Mouse (Mus musculus) embryonic facial prominence, embryonic 12.5 days (tissue): ENCODE results near the gene Nutf2-ps1. TPM values are rescaled to one million over a fixed set of nuclear protein-coding genes. Genes with fewer than 3 reads are reported as not detected.

ENCODE experiments used
- ATAC-seq: fragments of 200-750 bp; cut with Nextera tagmentation; 2 replicates; pipeline ENCODE4 v1.8.0; 2017; ENCODE audit not compliant: insufficient number of reproducible peaks, insufficient read depth, low FRiP score, low TSS enrichment
- H3K27ac ChIP-seq: fragments of 300-500 bp; sonication (generic); 2 replicates; pipeline ENCODE4 v1.5.1; 2016; ENCODE audit warnings: mild to moderate bottlenecking
- H3K27me3 ChIP-seq: fragments of 300-500 bp; sonication (generic); 2 replicates; pipeline ENCODE4 v1.6.1; 2016; ENCODE audit warnings: mild to moderate bottlenecking, moderate library complexity
- H3K36me3 ChIP-seq: fragments of 300-500 bp; sonication (generic); 2 replicates; pipeline ENCODE4 v1.6.1; 2016; ENCODE audit warnings: mild to moderate bottlenecking
- H3K4me1 ChIP-seq: fragments of 300-500 bp; sonication (generic); 2 replicates; pipeline ENCODE4 v1.6.1; 2016
- H3K4me2 ChIP-seq: fragments of 300-500 bp; sonication (generic); replicated peaks from 2 replicates; pipeline ENCODE4 v1.6.1; 2016; ENCODE audit warnings: mild to moderate bottlenecking, moderate library complexity
- H3K4me3 ChIP-seq: fragments of 300-500 bp; sonication (generic); 2 replicates; pipeline ENCODE4 v1.5.1; 2016; ENCODE audit warnings: mild to moderate bottlenecking
- H3K9ac ChIP-seq: fragments of 300-500 bp; sonication (generic); 2 replicates; pipeline ENCODE4 v1.6.1; 2016; ENCODE audit warnings: mild to moderate bottlenecking, moderate library complexity
- H3K9me3 ChIP-seq: fragments of 300-500 bp; sonication (generic); 2 replicates; pipeline ENCODE4 v1.6.1; 2016; ENCODE audit warnings: mild to moderate bottlenecking, moderate library complexity
- WGBS: fragments of 180-500 bp; shearing (Covaris S2); methylation state at CpG from one replicate; pipeline ENCODE4 v1.1.7; 2016; 5-methylcytosine and 5-hydroxymethylcytosine counted together
- polyA plus RNA-seq: library from polyadenylated mRNA; unstranded; fragments of >200 nt; fragmentation: Nextera tagmentation; extraction: Ambion mirVana; gene quantifications from 2 replicates; pipeline ENCODE4 v1.2.1, GENCODE M21; 2016

Gene Nutf2-ps1
- polyA plus RNA-seq, 1 experiment from 2014 or later: 399 TPM

- Histone ChIP-seq H3K27ac (no peak overlapping the region), H3K27me3 (no peaks in the 10 kb centered on the region), H3K4me2 (no peak overlapping the region), H3K4me1 (peaks cover 3% of the 10 kb centered on the region; the same call in 1 of the 2 replicates), H3K9me3 (no peaks in the 10 kb centered on the region), H3K36me3 (0 out of 2 replicates have a peak, but pooled peaks cover 3% of the 10 kb centered on the region), H3K9ac (no peak overlapping the region), H3K4me3 (no peak overlapping the region)
- WGBS: 42% methylated on average over 4 of the region's 4 CpGs
- ATAC-seq: no peak
Observed at GRCm38 (mm10) chr19:53544923-53545561, 43.8 kb downstream of the Nutf2-ps1 start.

GRCm38 (mm10) chr19:53543602-53544001 is 45.3 kb downstream of the Nutf2-ps1 start:
- H3K4me1 ChIP-seq: peaks cover 3% of the 10 kb centered on the region; the same call in 1 of the 2 replicates
- H3K27me3 ChIP-seq: no peaks in the 10 kb centered on the region
- no peaks in the 10 kb centered on the region for H3K9me3 ChIP-seq
- 0 out of 2 replicates have a peak, but pooled peaks cover 3% of the 10 kb centered on the region for H3K36me3 ChIP-seq
- H3K27ac ChIP-seq: no peak overlapping the region
- WGBS: 65% methylated on average over 5 of the region's 5 CpGs
- no peak overlapping the region for H3K9ac ChIP-seq
- no peak overlapping the region for H3K4me3 ChIP-seq
- no peak for ATAC-seq
- no peak overlapping the region for H3K4me2 ChIP-seq

- no peaks in the 10 kb centered on the region for H3K9me3 ChIP-seq
- no peak overlapping the region for H3K9ac ChIP-seq
- H3K4me2 ChIP-seq: no peak overlapping the region
- ATAC-seq: no peak
- 0 out of 2 replicates have a peak, but pooled peaks cover 3% of the 10 kb centered on the region for H3K36me3 ChIP-seq
- no peak overlapping the region for H3K27ac ChIP-seq
- 56% methylated on average over 3 of the region's 3 CpGs for whole genome bisulfite sequencing
- H3K4me1 ChIP-seq: no peaks in the 10 kb centered on the region
- no peak overlapping the region for H3K4me3 ChIP-seq
- H3K27me3 ChIP-seq: no peaks in the 10 kb centered on the region
Observed at GRCm38 (mm10) chr19:53539296-53539695, 49.6 kb downstream of the Nutf2-ps1 start.

DNA sequence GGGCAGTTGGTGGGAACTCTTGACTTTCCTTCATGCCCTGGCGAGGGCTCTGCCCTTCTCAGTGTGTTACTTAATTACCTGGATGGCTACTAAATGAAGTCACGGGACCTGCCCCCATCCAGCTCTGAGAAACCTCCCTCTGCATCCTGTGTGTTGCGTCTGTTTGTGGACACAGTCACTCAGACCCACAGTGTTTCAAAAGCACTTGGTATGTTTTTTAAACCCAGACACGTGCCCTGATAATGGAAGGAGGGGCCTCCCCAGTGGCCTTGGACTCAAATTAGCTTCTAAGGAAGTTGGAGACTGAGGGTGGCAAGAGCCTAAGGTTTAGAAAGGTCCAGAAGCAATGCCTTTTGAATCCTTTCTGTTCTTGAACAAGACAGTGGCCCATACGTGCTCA is 50.1 kb downstream of the Nutf2-ps1 start:
- WGBS: 68% methylated on average over 5 of the region's 5 CpGs
- Histone ChIP-seq H3K27me3 (no peaks in the 10 kb centered on the region), H3K27ac (no peak overlapping the region), H3K4me2 (no peak overlapping the region), H3K9me3 (no peaks in the 10 kb centered on the region), H3K9ac (no peak overlapping the region), H3K36me3 (0 out of 2 replicates have a peak, but pooled peaks cover 3% of the 10 kb centered on the region), H3K4me1 (no peaks in the 10 kb centered on the region), H3K4me3 (no peak overlapping the region)
- ATAC-seq: no peak

Other genes with a start within 250 kb of the Nutf2-ps1 start
- not detected in 2 replicates for gene Gm10197, start 217.3 kb downstream of the Nutf2-ps1 start, polyA plus RNA-seq
- 40.7 and 48.3 TPM in 2 replicates for gene Smndc1, start 198.5 kb downstream of the Nutf2-ps1 start, polyA plus RNA-seq
- gene Dusp5, start 60.0 kb downstream of the Nutf2-ps1 start, polyA plus RNA-seq: 4.5 and 5.2 TPM in 2 replicates
- 76.9 and 81.9 TPM in 2 replicates for gene Smc3, start 11.3 kb upstream of the Nutf2-ps1 start, polyA plus RNA-seq
- 2.7 and 3.0 TPM in 2 replicates for gene Rbm20, start 88.2 kb upstream of the Nutf2-ps1 start, polyA plus RNA-seq